ENCODE assay signal across 8 mouse cellular contexts in genomic region chr11:70656964-70657363, GRCm38 (mm10). TPM values are rescaled to one million over a fixed set of nuclear protein-coding genes. Genes with fewer than 3 reads are reported as not detected.
DNase-seq lines count a peak whose midpoint lies in the region; ATAC-seq and TF ChIP-seq lines count a peak whose summit lies in the region.

Gene Eno3 (plus strand): TSS chr11:70657202.

- H3K9me3 ChIP-seq in forebrain, embryonic 12.5 days = no peaks in the 10 kb centered on the region
- H3K9me3 ChIP-seq in liver, embryonic 16.5 days (replicated peaks; ENCODE audit: control insufficient read depth, low read length) = no peaks in the 10 kb centered on the region

- H3K4me1 ChIP-seq in forebrain, embryonic 12.5 days = peaks cover 32% of the 10 kb centered on the region
- peaks cover 31% of the 10 kb centered on the region for H3K4me1 ChIP-seq in liver, embryonic 16.5 days (ENCODE audit: control insufficient read depth, low read depth, low read length)

- DNase-seq in left cerebral cortex, adult 2 months (ENCODE audit: extremely low spot score in 1 of 2, low spot score in 2 of 2) = no peak
- DNase-seq in left cerebral cortex, adult 11 months (ENCODE audit: low spot score) = no peak
- peak; percentile 54 to 73 for DNase-seq in adrenal gland, adult (ENCODE audit: inconsistent age in 2 of 2, low spot score in 1 of 2)
- DNase-seq in heart, postnatal 36 days = peak in 1 of 2 experiments; percentile 49
- DNase-seq in ovary, postnatal 36 days (ENCODE audit: low spot score) = no peak

- no peak for ATAC-seq in forebrain, embryonic 12.5 days (ENCODE audit: low FRiP score)
- ATAC-seq in liver, embryonic 16.5 days (ENCODE audit: low read depth) = no peak
- no peak for ATAC-seq in erythroid progenitor cell, adult 5-6 weeks (replicated peaks; ENCODE audit: low FRiP score, poor library complexity, severe bottlenecking)

- peak within 1 kb of the TSS; percentile 100 for H3K4me3 ChIP-seq in left cerebral cortex, adult 2 months
- peak within 1 kb of the TSS; percentile 98 for H3K4me3 ChIP-seq in forebrain, embryonic 12.5 days (replicated peaks)
- H3K4me3 ChIP-seq in liver, embryonic 16.5 days (ENCODE audit: low read depth, low read length) = peak within 1 kb of the TSS; percentile 99

- WGBS in forebrain, embryonic 12.5 days = 9% methylated on average over 3 of the region's 3 CpGs
- 17% methylated on average over 3 of the region's 3 CpGs for WGBS in liver, embryonic 16.5 days (ENCODE audit: insufficient replicate concordance)

- intact Hi-C loops in left cerebral cortex, adult 2 months (cut with DNase I) = loop anchor here (10.0 kb wide), 1 partner anchor 422 kb away; the partner anchor contains the start of genes 0610010K14Rik, Gm21988 and Rnasek
- intact Hi-C loops in heart, postnatal 36 days (cut with DNase I) = loop anchor here (1.0 to 10.0 kb wide), 2 partner anchors 11 to 662 kb away; partner anchors contain the start of genes Gabarap and Phf23

- peak within 1 kb of the TSS; percentile 64 for H3K27ac ChIP-seq in left cerebral cortex, adult 2 months
- H3K27ac ChIP-seq in forebrain, embryonic 12.5 days = peak within 1 kb of the TSS; percentile 98
- peak within 1 kb of the TSS; percentile 99 for H3K27ac ChIP-seq in liver, embryonic 16.5 days (ENCODE audit: low read length)

- peaks cover 13% of the 10 kb centered on the region for H3K36me3 ChIP-seq in forebrain, embryonic 12.5 days (replicated peaks)
- peaks cover 7% of the 10 kb centered on the region for H3K36me3 ChIP-seq in liver, embryonic 16.5 days (ENCODE audit: control insufficient read depth, insufficient read depth)

- H3K9ac ChIP-seq in forebrain, embryonic 12.5 days = peak within 1 kb of the TSS; percentile 97
- H3K9ac ChIP-seq in liver, embryonic 16.5 days (ENCODE audit: low read depth, low read length) = peak within 1 kb of the TSS; percentile 100

- peak within 1 kb of the TSS; percentile 96 for H3K4me2 ChIP-seq in forebrain, embryonic 12.5 days
- peak within 1 kb of the TSS; percentile 92 for H3K4me2 ChIP-seq in liver, embryonic 16.5 days (ENCODE audit: low read depth, low read length)

- peaks cover 3% of the 10 kb centered on the region; the same call in 1 of the 2 replicates for H3K27me3 ChIP-seq in forebrain, embryonic 12.5 days
- H3K27me3 ChIP-seq in liver, embryonic 16.5 days (ENCODE audit: control insufficient read depth, insufficient read depth, low read depth, low read length) = peaks cover 2% of the 10 kb centered on the region; the same call in 1 of the 2 replicates

- no peak for TF ChIP-seq CTCF in left cerebral cortex, adult 2 months (IDR thresholded peaks at IDR 0.05)

RNA-seq across cellular contexts. Expression of gene Eno3, which starts in this region (rescaled TPM):
- total RNA-seq in left cerebral cortex, adult 2 months (2021) = 10 to 100 TPM in 1 of 2 experiments, 1 to 10 TPM in 1; 9.8 to 10.6 TPM
- 9.0 and 9.7 TPM in 2 replicates for polyA plus RNA-seq in forebrain, embryonic 12.5 days (2016; fragmentation: Nextera tagmentation; extraction: Ambion mirVana)
- 1,000 to 10,000 TPM; 1,887 to 1,957 TPM for total RNA-seq in heart, postnatal 36 days (2021)
- polyA plus RNA-seq in liver, embryonic 16.5 days (2015; fragmentation: Nextera tagmentation; extraction: Ambion mirVana) = 11.6 and 22.1 TPM in 2 replicates
- 5.4 and 14.8 TPM in 2 replicates for total RNA-seq in erythroid progenitor cell, adult 5-6 weeks (2015; ENCODE audit: low replicate concordance)
- 2.3 and 11.0 TPM in 2 replicates for total RNA-seq in erythroid progenitor cell, adult 5-6 weeks (2017; ENCODE audit: low replicate concordance)

Comparison
In these comparisons a context has a peak if more than half of its experiments do, and no peak if none do; other contexts are left out.
1. RNA of gene Eno3 (total RNA-seq): 1,887 to 1,957 TPM in heart, postnatal 36 days; 2.3 to 14.8 TPM in erythroid progenitor cell, adult 5-6 weeks and 9.8 to 10.6 TPM in left cerebral cortex, adult 2 months; every median in the first group is over 100 times any median in the second.
2. DNase-seq: peak in adrenal gland, adult (2 of 2); none in left cerebral cortex, adult 2 months (0 of 2), left cerebral cortex, adult 11 months (single experiment) and ovary, postnatal 36 days (single experiment).
3. Peak in every context shown above with its lines, with median percentiles within 50 percentile points of each other: H3K27ac ChIP-seq and H3K4me3 ChIP-seq.